Mouse (Mus musculus): ENCODE results near the gene Nrxn3. TPM values are rescaled to one million over a fixed set of nuclear protein-coding genes. Genes with fewer than 3 reads are reported as not detected.

Nrxn3 gene
- polyA plus RNA-seq, 1 experiment from 2014 or later = 96.9 TPM

DNA sequence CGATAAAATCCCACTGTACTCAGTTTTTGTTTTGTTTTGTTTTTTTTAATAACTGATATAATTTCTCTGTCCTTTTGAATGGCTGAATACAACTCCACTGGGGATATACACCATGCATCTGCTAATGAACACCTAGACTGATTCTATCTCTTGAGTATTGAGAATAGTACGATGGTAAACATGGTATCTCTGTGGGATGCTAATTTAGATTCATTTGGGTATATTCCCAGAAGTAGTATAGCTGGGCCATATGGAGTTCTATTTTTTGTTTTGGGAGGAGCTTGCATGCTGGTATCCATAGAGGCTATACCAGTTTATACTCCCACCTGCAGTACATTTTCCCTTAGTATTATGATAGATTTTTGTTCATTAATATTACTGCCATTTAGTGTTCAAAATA lies 217.0 kb downstream of the Nrxn3 start:
- H3K9me3 ChIP-seq (ENCODE audit: control insufficient read depth, low read length) = no peaks in the 10 kb centered on the region
- H3K4me1 ChIP-seq (replicated peaks; ENCODE audit: control insufficient read depth, insufficient read depth, low read length) = no peaks in the 10 kb centered on the region
- H3K27me3 ChIP-seq (ENCODE audit: control insufficient read depth, insufficient read depth, low read length) = no peaks in the 10 kb centered on the region
- DNase-seq (ENCODE audit: low spot score) = no peak
- H3K4me3 ChIP-seq (replicated peaks; ENCODE audit: low read length) = no peak overlapping the region
- no peak for ATAC-seq (ENCODE audit: low FRiP score)
- no peak overlapping the region for H3K9ac ChIP-seq
- WGBS = 64% methylated on average over 2 of the region's 2 CpGs
- H3K36me3 ChIP-seq (replicated peaks; ENCODE audit: control insufficient read depth, insufficient read depth) = no peaks in the 10 kb centered on the region
- H3K27ac ChIP-seq = no peak overlapping the region
- H3K4me2 ChIP-seq (replicated peaks) = no peak overlapping the region

DNA sequence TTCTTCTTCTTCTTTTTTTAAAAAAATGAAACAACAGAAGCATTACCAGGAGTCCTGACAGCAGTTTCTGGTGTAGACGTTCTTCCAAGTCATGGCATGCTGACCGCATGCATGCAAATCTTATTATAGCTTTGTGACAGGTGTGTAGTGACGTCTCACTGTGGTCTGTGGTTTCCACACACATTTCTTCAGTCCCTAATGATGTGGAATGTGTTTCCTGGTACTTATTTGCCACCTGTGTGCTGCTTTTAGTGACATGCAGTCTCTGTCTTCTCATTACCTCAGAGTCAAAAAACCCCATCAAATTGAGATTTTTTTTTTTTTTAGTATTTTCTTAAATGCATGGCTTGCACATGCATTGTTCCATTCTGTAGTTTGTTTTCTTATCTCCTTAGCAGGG lies 222.3 kb downstream of the Nrxn3 start:
- H3K27me3 ChIP-seq (ENCODE audit: control insufficient read depth, insufficient read depth, low read length) = no peaks in the 10 kb centered on the region
- no peaks in the 10 kb centered on the region for H3K4me1 ChIP-seq (replicated peaks; ENCODE audit: control insufficient read depth, insufficient read depth, low read length)
- H3K4me2 ChIP-seq (replicated peaks) = no peak overlapping the region
- 64% methylated on average over 3 of the region's 3 CpGs for WGBS
- ATAC-seq (ENCODE audit: low FRiP score) = no peak
- no peaks in the 10 kb centered on the region for H3K36me3 ChIP-seq (replicated peaks; ENCODE audit: control insufficient read depth, insufficient read depth)
- H3K9me3 ChIP-seq (ENCODE audit: control insufficient read depth, low read length) = no peaks in the 10 kb centered on the region
- no peak overlapping the region for H3K9ac ChIP-seq
- H3K27ac ChIP-seq = no peak overlapping the region
- DNase-seq (ENCODE audit: low spot score) = no peak
- no peak overlapping the region for H3K4me3 ChIP-seq (replicated peaks; ENCODE audit: low read length)

DNA sequence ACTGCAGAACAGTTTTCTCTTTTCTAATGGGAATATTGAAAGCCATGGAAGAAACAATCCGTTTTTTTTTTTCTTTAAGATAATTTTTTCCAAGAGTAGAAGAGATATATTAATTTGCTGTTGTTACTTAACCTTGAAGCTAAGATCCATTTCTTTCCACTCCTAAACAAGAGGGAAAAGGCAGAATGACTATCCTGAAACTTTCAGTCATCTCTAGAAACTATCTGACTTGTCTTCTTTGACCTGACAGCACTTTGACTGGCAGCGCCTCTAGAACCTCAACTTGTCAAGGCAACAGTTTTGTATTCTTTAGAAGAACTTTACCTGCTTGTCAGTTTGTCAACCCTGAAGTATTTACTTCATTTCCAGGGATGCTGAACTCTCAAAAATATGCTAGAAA lies 227.2 kb downstream of the Nrxn3 start:
- DNase-seq (ENCODE audit: low spot score) = no peak
- H3K27ac ChIP-seq = no peak overlapping the region
- no peaks in the 10 kb centered on the region for H3K27me3 ChIP-seq (ENCODE audit: control insufficient read depth, insufficient read depth, low read length)
- H3K9ac ChIP-seq = no peak overlapping the region
- 89% methylated on average over 2 of the region's 2 CpGs for whole genome bisulfite sequencing
- H3K36me3 ChIP-seq (replicated peaks; ENCODE audit: control insufficient read depth, insufficient read depth) = no peaks in the 10 kb centered on the region
- H3K4me2 ChIP-seq (replicated peaks) = no peak overlapping the region
- 0 out of 2 replicates have a peak, but pooled peaks cover 4% of the 10 kb centered on the region for H3K4me1 ChIP-seq (replicated peaks; ENCODE audit: control insufficient read depth, insufficient read depth, low read length)
- no peaks in the 10 kb centered on the region for H3K9me3 ChIP-seq (ENCODE audit: control insufficient read depth, low read length)
- no peak overlapping the region for H3K4me3 ChIP-seq (replicated peaks; ENCODE audit: low read length)
- ATAC-seq (ENCODE audit: low FRiP score) = no peak

DNA sequence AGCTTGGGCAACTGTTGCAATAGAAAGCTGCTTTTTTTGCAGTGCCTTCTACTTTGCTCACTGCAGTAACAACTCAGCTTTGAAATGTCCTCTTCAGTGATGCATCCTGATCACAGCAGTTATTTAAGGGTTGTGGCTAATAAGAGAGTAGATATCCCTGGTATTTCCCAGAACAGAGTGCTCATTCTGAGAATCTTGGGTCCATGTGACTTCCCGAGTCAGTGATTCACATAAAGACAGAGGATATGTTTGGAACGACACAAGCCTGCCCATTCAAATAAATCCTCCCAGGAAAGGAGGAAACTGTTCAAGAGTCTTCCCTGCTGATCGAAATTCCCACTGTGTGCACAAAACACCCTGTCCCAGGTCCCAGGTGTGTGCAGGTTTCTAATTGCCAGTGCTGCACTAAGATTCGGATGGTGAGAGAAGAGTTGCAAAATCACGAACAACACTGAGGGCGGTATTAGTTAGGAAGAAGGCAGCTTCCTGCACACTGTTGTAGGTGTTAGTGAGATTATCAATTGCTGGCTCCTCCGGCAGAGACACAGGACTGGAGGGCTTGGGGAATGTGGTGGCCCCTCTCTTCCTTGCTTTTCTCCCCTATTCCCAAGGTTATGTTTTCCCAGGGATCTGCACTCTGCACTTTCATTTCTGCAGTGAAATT lies 230.4 kb downstream of the Nrxn3 start:
- Histone ChIP-seq H3K4me2 (replicated peaks) (no peak overlapping the region), H3K9me3 (ENCODE audit: control insufficient read depth, low read length) (no peaks in the 10 kb centered on the region), H3K27me3 (ENCODE audit: control insufficient read depth, insufficient read depth, low read length) (no peaks in the 10 kb centered on the region), H3K9ac (no peak overlapping the region), H3K27ac (no peak overlapping the region), H3K4me3 (replicated peaks; ENCODE audit: low read length) (no peak overlapping the region), H3K4me1 (replicated peaks; ENCODE audit: control insufficient read depth, insufficient read depth, low read length) (0 out of 2 replicates have a peak, but pooled peaks cover 4% of the 10 kb centered on the region), H3K36me3 (replicated peaks; ENCODE audit: control insufficient read depth, insufficient read depth) (no peaks in the 10 kb centered on the region)
- no peak for ATAC-seq (ENCODE audit: low FRiP score)
- DNase-seq (ENCODE audit: low spot score) = no peak
- WGBS = 78% methylated on average over 7 of the region's 7 CpGs

DNA sequence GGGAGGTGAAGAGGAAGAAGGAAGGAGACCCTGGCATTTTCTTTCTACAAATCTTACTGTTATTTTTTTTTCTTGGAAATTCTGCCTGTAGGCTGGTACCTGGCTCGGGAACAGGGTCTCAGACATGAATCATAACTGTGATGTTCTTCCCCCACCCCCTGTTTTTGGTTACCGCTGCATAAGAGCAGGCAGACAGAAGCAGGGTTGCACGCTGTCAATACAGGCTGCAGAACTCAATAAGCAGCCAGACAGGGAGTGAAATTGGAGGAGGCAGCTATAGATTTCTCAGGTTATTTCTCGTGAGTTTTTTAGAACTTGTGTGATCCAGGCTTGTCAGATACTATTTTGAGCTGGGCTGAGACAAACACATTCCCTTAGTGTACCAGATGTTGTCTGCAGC lies 231.1 kb downstream of the Nrxn3 start:
- Histone ChIP-seq H3K27ac (no peak overlapping the region), H3K9me3 (ENCODE audit: control insufficient read depth, low read length) (no peaks in the 10 kb centered on the region), H3K9ac (no peak overlapping the region), H3K27me3 (ENCODE audit: control insufficient read depth, insufficient read depth, low read length) (no peaks in the 10 kb centered on the region), H3K4me1 (replicated peaks; ENCODE audit: control insufficient read depth, insufficient read depth, low read length) (0 out of 2 replicates have a peak, but pooled peaks cover 4% of the 10 kb centered on the region), H3K36me3 (replicated peaks; ENCODE audit: control insufficient read depth, insufficient read depth) (no peaks in the 10 kb centered on the region), H3K4me3 (replicated peaks; ENCODE audit: low read length) (no peak overlapping the region), H3K4me2 (replicated peaks) (no peak overlapping the region)
- ATAC-seq (ENCODE audit: low FRiP score) (no peak), DNase-seq (ENCODE audit: low spot score) (no peak)
- 62% methylated on average over 4 of the region's 4 CpGs for WGBS

DNA sequence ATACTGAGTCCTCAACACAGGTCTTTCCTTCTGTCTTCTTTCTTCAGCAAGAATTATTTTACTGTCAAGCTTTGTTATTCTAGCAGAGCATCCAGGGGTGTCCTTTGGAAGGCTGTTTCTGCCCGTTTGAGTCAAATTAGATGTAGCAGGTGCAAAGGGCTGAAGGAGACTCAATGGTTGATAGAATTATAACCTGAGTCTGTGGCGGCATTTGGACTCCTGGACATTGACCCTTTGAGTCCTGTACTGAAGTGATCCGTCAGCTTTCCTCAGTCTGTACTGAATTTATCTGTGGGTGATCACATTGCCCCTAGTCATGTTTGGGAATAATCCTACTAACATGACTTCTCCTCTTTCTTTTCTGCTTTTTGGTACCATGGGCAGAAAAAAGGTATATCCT lies 234.8 kb downstream of the Nrxn3 start:
- Histone ChIP-seq H3K27me3 (ENCODE audit: control insufficient read depth, insufficient read depth, low read length) (no peaks in the 10 kb centered on the region), H3K4me3 (replicated peaks; ENCODE audit: low read length) (no peak overlapping the region), H3K27ac (no peak overlapping the region), H3K9ac (no peak overlapping the region), H3K4me1 (replicated peaks; ENCODE audit: control insufficient read depth, insufficient read depth, low read length) (0 out of 2 replicates have a peak, but pooled peaks cover 4% of the 10 kb centered on the region), H3K36me3 (replicated peaks; ENCODE audit: control insufficient read depth, insufficient read depth) (no peaks in the 10 kb centered on the region), H3K9me3 (ENCODE audit: control insufficient read depth, low read length) (no peaks in the 10 kb centered on the region), H3K4me2 (replicated peaks) (no peak overlapping the region)
- DNase-seq (ENCODE audit: low spot score) (no peak), ATAC-seq (ENCODE audit: low FRiP score) (no peak)
- 67% methylated on average over 3 of the region's 3 CpGs for WGBS

DNA sequence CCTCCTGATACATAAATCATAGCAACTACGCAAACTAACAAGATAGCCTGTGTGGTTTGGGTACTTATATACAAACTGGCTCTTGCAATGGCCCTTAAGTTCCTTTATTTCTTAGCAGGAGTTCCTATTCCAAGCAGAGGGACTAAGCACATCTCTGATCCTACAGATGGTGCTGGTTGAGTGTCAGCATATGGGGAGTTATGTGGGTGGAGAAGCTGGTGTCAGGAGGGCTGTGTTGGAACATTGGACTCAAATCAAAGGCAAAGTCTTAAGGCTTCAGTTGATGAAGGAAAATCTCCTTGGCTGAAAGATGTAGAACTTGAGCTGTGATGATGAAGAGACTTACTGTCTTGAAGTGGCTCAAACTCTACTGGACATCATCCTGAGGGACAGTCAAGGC lies 238.1 kb downstream of the Nrxn3 start:
- Histone ChIP-seq H3K27me3 (ENCODE audit: control insufficient read depth, insufficient read depth, low read length) (no peaks in the 10 kb centered on the region), H3K9ac (no peak overlapping the region), H3K36me3 (replicated peaks; ENCODE audit: control insufficient read depth, insufficient read depth) (no peaks in the 10 kb centered on the region), H3K27ac (no peak overlapping the region), H3K4me3 (replicated peaks; ENCODE audit: low read length) (no peak overlapping the region), H3K4me2 (replicated peaks) (no peak overlapping the region), H3K4me1 (replicated peaks; ENCODE audit: control insufficient read depth, insufficient read depth, low read length) (no peaks in the 10 kb centered on the region), H3K9me3 (ENCODE audit: control insufficient read depth, low read length) (no peaks in the 10 kb centered on the region)
- no peak for DNase-seq (ENCODE audit: low spot score)
- WGBS = 95% methylated on average over 1 of the region's 1 CpGs
- no peak for ATAC-seq (ENCODE audit: low FRiP score)

DNA sequence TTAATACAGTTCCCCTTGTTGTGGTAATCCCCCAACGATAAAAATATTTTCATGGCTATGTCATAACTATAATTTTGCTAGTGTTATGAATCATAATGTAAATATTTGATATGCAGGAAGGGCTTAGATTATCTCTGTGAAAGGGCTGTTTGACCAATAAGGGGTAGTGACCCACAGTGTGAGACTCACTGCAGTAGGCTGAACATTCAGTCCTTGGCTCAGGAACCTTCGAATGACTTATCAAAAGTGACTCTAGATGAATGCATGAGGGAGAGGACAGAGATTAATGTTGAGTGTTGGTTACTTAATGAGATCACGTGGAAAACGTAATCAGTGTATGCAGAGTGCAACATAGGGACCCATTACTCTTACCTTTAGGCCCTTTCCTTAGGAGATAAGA lies 243.7 kb downstream of the Nrxn3 start:
- Histone ChIP-seq H3K27me3 (ENCODE audit: control insufficient read depth, insufficient read depth, low read length) (no peaks in the 10 kb centered on the region), H3K4me3 (replicated peaks; ENCODE audit: low read length) (no peak overlapping the region), H3K4me2 (replicated peaks) (no peak overlapping the region), H3K9ac (no peak overlapping the region), H3K4me1 (replicated peaks; ENCODE audit: control insufficient read depth, insufficient read depth, low read length) (no peaks in the 10 kb centered on the region), H3K36me3 (replicated peaks; ENCODE audit: control insufficient read depth, insufficient read depth) (no peaks in the 10 kb centered on the region), H3K9me3 (ENCODE audit: control insufficient read depth, low read length) (no peaks in the 10 kb centered on the region), H3K27ac (no peak overlapping the region)
- no peak for ATAC-seq (ENCODE audit: low FRiP score)
- WGBS = 83% methylated on average over 4 of the region's 4 CpGs
- DNase-seq (ENCODE audit: low spot score) = no peak

DNA sequence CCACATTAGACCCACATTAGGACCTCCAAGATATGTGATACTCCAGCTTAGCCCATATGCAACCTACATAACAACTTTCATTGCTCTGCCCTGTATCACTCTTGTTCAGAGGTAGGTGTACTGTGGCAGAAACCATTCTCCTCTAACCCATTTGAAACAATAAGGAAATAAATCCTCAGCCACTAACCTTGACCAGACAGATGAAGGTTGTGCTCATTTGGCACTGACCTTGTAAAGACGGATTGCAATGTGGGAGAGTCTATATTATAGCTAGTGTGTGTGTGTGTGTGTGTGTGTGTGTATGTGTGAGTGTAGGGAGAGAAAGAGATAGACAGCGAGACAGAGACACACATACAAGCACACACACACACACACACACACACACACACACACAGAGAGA lies 253.9 kb downstream of the Nrxn3 start:
- no peak for ATAC-seq (ENCODE audit: low FRiP score)
- no peak for DNase-seq (ENCODE audit: low spot score)
- 93% methylated on average over 1 of the region's 2 CpGs for WGBS

More for the DNA sequence above, 253.9 kb downstream of the Nrxn3 start:
- Histone ChIP-seq H3K27ac (no peak overlapping the region), H3K4me3 (replicated peaks; ENCODE audit: low read length) (no peak overlapping the region), H3K36me3 (replicated peaks; ENCODE audit: control insufficient read depth, insufficient read depth) (no peaks in the 10 kb centered on the region), H3K4me1 (replicated peaks; ENCODE audit: control insufficient read depth, insufficient read depth, low read length) (no peaks in the 10 kb centered on the region), H3K9me3 (ENCODE audit: control insufficient read depth, low read length) (no peaks in the 10 kb centered on the region), H3K4me2 (replicated peaks) (no peak overlapping the region), H3K27me3 (ENCODE audit: control insufficient read depth, insufficient read depth, low read length) (no peaks in the 10 kb centered on the region), H3K9ac (no peak overlapping the region)

All from hindbrain, embryonic 14.5 days (tissue).